In genomic region chr10:80357994-80358639, GRCm38 (mm10) we compare ENCODE assay signal across 8 mouse cellular contexts. TPM values are rescaled to one million over a fixed set of nuclear protein-coding genes. Genes with fewer than 3 reads are reported as not detected.
DNase-seq lines count a peak whose midpoint lies in the region; ATAC-seq lines count a peak whose summit lies in the region.

No protein-coding gene starts in this region.

- 9% methylated on average over 31 of the region's 31 CpGs for WGBS in neural tube, embryonic 11.5 days
- WGBS in embryonic facial prominence, embryonic 15.5 days: 7% methylated on average over 31 of the region's 31 CpGs
- 8% methylated on average over 24 of the region's 31 CpGs for WGBS in lung, embryonic 15.5 days
- 9% methylated on average over 25 of the region's 31 CpGs for WGBS in stomach, embryonic 15.5 days

- no peak for DNase-seq in neural tube, embryonic 11.5 days (ENCODE audit: low spot score)
- no peak for DNase-seq in neural tube, embryonic 10.5 days (ENCODE audit: extremely low spot score, low spot score)
- peak; percentile 68 for DNase-seq in kidney, adult 18-20 months
- no peak for DNase-seq in right cerebral cortex, postnatal 10 days (ENCODE audit: low spot score in 2 of 2)
- no peak for DNase-seq in right cerebral cortex, postnatal 4 days

- no peaks in the 10 kb centered on the region for H3K9me3 ChIP-seq in neural tube, embryonic 11.5 days (ENCODE audit: control insufficient read depth, low read length)
- no peaks in the 10 kb centered on the region for H3K9me3 ChIP-seq in embryonic facial prominence, embryonic 15.5 days (replicated peaks)
- H3K9me3 ChIP-seq in lung, embryonic 15.5 days: no peaks in the 10 kb centered on the region
- H3K9me3 ChIP-seq in stomach, embryonic 15.5 days: no peaks in the 10 kb centered on the region

- no peak overlapping the region for H3K9ac ChIP-seq in neural tube, embryonic 11.5 days (ENCODE audit: low read length)
- H3K9ac ChIP-seq in embryonic facial prominence, embryonic 15.5 days: no peak overlapping the region
- H3K9ac ChIP-seq in lung, embryonic 15.5 days: no peak overlapping the region
- no peak overlapping the region for H3K9ac ChIP-seq in stomach, embryonic 15.5 days

- 0 out of 2 replicates have a peak, but pooled peaks cover 3% of the 10 kb centered on the region for H3K4me1 ChIP-seq in neural tube, embryonic 11.5 days (ENCODE audit: control insufficient read depth, insufficient read depth, low read length)
- peaks cover 31% of the 10 kb centered on the region for H3K4me1 ChIP-seq in embryonic facial prominence, embryonic 15.5 days
- H3K4me1 ChIP-seq in lung, embryonic 15.5 days: peaks cover 21% of the 10 kb centered on the region
- peaks cover 26% of the 10 kb centered on the region for H3K4me1 ChIP-seq in stomach, embryonic 15.5 days

- H3K36me3 ChIP-seq in neural tube, embryonic 11.5 days (ENCODE audit: control insufficient read depth, insufficient read depth, low read length): no peaks in the 10 kb centered on the region
- H3K36me3 ChIP-seq in embryonic facial prominence, embryonic 15.5 days: no peaks in the 10 kb centered on the region
- H3K36me3 ChIP-seq in lung, embryonic 15.5 days: no peaks in the 10 kb centered on the region
- no peaks in the 10 kb centered on the region for H3K36me3 ChIP-seq in stomach, embryonic 15.5 days

- H3K27ac ChIP-seq in neural tube, embryonic 11.5 days (ENCODE audit: low read depth, low read length): no peak overlapping the region
- no peak overlapping the region for H3K27ac ChIP-seq in embryonic facial prominence, embryonic 15.5 days (replicated peaks)
- no peak overlapping the region for H3K27ac ChIP-seq in lung, embryonic 15.5 days
- no peak overlapping the region for H3K27ac ChIP-seq in stomach, embryonic 15.5 days

- no peak overlapping the region for H3K4me3 ChIP-seq in neural tube, embryonic 11.5 days (ENCODE audit: low read depth, low read length)
- H3K4me3 ChIP-seq in embryonic facial prominence, embryonic 15.5 days (replicated peaks): peak overlapping the region; percentile 19
- peak overlapping the region; percentile 23 for H3K4me3 ChIP-seq in lung, embryonic 15.5 days
- H3K4me3 ChIP-seq in stomach, embryonic 15.5 days (replicated peaks): peak overlapping the region; percentile 22

- H3K27me3 ChIP-seq in neural tube, embryonic 11.5 days (ENCODE audit: control insufficient read depth, insufficient read depth, low read length): peaks cover 59% of the 10 kb centered on the region
- H3K27me3 ChIP-seq in embryonic facial prominence, embryonic 15.5 days: peaks cover 69% of the 10 kb centered on the region
- peaks cover 72% of the 10 kb centered on the region for H3K27me3 ChIP-seq in lung, embryonic 15.5 days
- H3K27me3 ChIP-seq in stomach, embryonic 15.5 days (replicated peaks): peaks cover 61% of the 10 kb centered on the region

- ATAC-seq in neural tube, embryonic 11.5 days (ENCODE audit: insufficient read depth, low FRiP score, low TSS enrichment): no peak
- ATAC-seq in embryonic facial prominence, embryonic 15.5 days (ENCODE audit: insufficient number of reproducible peaks, low FRiP score, low TSS enrichment, low read depth): peak; percentile 27; the same call in 1 of the 2 replicates
- ATAC-seq in lung, embryonic 15.5 days (ENCODE audit: borderline replicate concordance, extremely low read depth, low FRiP score, low TSS enrichment): peak; percentile 19; the same call in 1 of the 2 replicates
- ATAC-seq in stomach, embryonic 15.5 days (ENCODE audit: insufficient read depth, low FRiP score, low read depth): 0 out of 2 replicates have a peak, but pooled peaks have one; percentile 29

- 0 out of 2 replicates have a peak overlapping the region, but pooled peaks have one; percentile 4 for H3K4me2 ChIP-seq in neural tube, embryonic 11.5 days (ENCODE audit: low read depth)
- peak overlapping the region; percentile 51 for H3K4me2 ChIP-seq in embryonic facial prominence, embryonic 15.5 days (replicated peaks)
- H3K4me2 ChIP-seq in lung, embryonic 15.5 days: peak overlapping the region; percentile 50
- H3K4me2 ChIP-seq in stomach, embryonic 15.5 days: peak overlapping the region; percentile 53

RNA-seq across cellular contexts. Expression of gene Plk5, which starts 1.9 kb away (rescaled TPM):
- polyA plus RNA-seq in neural tube, embryonic 11.5 days (2014; fragmentation: Nextera tagmentation; extraction: Ambion mirVana): 0.17 TPM in 1 of 2 replicates, not detected in the other
- polyA plus RNA-seq in embryonic facial prominence, embryonic 15.5 days (2015; fragmentation: Nextera tagmentation; extraction: Ambion mirVana): 2.0 and 2.2 TPM in 2 replicates
- 0.74 and 1.0 TPM in 2 replicates for polyA plus RNA-seq in lung, embryonic 15.5 days (2015; fragmentation: Nextera tagmentation; extraction: Ambion mirVana)
- 0.30 and 0.67 TPM in 2 replicates for polyA plus RNA-seq in stomach, embryonic 15.5 days (2015; fragmentation: Nextera tagmentation; extraction: Ambion mirVana)

RNA-seq across cellular contexts. Expression of gene Adamtsl5, which starts 9.9 kb away (rescaled TPM):
- polyA plus RNA-seq in neural tube, embryonic 11.5 days (2014; fragmentation: Nextera tagmentation; extraction: Ambion mirVana): 0.17 and 0.27 TPM in 2 replicates
- polyA plus RNA-seq in embryonic facial prominence, embryonic 15.5 days (2015; fragmentation: Nextera tagmentation; extraction: Ambion mirVana): 11.5 and 11.6 TPM in 2 replicates
- polyA plus RNA-seq in lung, embryonic 15.5 days (2015; fragmentation: Nextera tagmentation; extraction: Ambion mirVana): 2.5 and 3.4 TPM in 2 replicates
- 13.7 and 17.0 TPM in 2 replicates for polyA plus RNA-seq in stomach, embryonic 15.5 days (2015; fragmentation: Nextera tagmentation; extraction: Ambion mirVana)

RNA-seq across cellular contexts. Expression of gene Reep6, which starts 28.4 kb away (rescaled TPM):
- 4.2 and 5.5 TPM in 2 replicates for polyA plus RNA-seq in neural tube, embryonic 11.5 days (2014; fragmentation: Nextera tagmentation; extraction: Ambion mirVana)
- polyA plus RNA-seq in embryonic facial prominence, embryonic 15.5 days (2015; fragmentation: Nextera tagmentation; extraction: Ambion mirVana): 10.7 and 13.7 TPM in 2 replicates
- polyA plus RNA-seq in lung, embryonic 15.5 days (2015; fragmentation: Nextera tagmentation; extraction: Ambion mirVana): 13.8 and 14.2 TPM in 2 replicates
- polyA plus RNA-seq in stomach, embryonic 15.5 days (2015; fragmentation: Nextera tagmentation; extraction: Ambion mirVana): 44.5 and 51.2 TPM in 2 replicates

RNA-seq across cellular contexts. Expression of gene Pcsk4, which starts 28.8 kb away (rescaled TPM):
- 2.0 and 2.4 TPM in 2 replicates for polyA plus RNA-seq in neural tube, embryonic 11.5 days (2014; fragmentation: Nextera tagmentation; extraction: Ambion mirVana)
- polyA plus RNA-seq in embryonic facial prominence, embryonic 15.5 days (2015; fragmentation: Nextera tagmentation; extraction: Ambion mirVana): 4.2 and 5.2 TPM in 2 replicates
- 3.4 and 4.0 TPM in 2 replicates for polyA plus RNA-seq in lung, embryonic 15.5 days (2015; fragmentation: Nextera tagmentation; extraction: Ambion mirVana)
- polyA plus RNA-seq in stomach, embryonic 15.5 days (2015; fragmentation: Nextera tagmentation; extraction: Ambion mirVana): 4.8 and 5.4 TPM in 2 replicates

RNA-seq across cellular contexts. Expression of gene Mex3d, which starts 29.3 kb away (rescaled TPM):
- 12.6 and 15.5 TPM in 2 replicates for polyA plus RNA-seq in neural tube, embryonic 11.5 days (2014; fragmentation: Nextera tagmentation; extraction: Ambion mirVana)
- polyA plus RNA-seq in embryonic facial prominence, embryonic 15.5 days (2015; fragmentation: Nextera tagmentation; extraction: Ambion mirVana): 7.2 and 8.4 TPM in 2 replicates
- polyA plus RNA-seq in lung, embryonic 15.5 days (2015; fragmentation: Nextera tagmentation; extraction: Ambion mirVana): 7.9 and 9.6 TPM in 2 replicates
- 7.8 and 8.7 TPM in 2 replicates for polyA plus RNA-seq in stomach, embryonic 15.5 days (2015; fragmentation: Nextera tagmentation; extraction: Ambion mirVana)
